Mouse (Mus musculus): ENCODE data around the gene Lmod3. TPM values are rescaled to one million over a fixed set of nuclear protein-coding genes. Genes with fewer than 3 reads are reported as not detected.

Lmod3 gene
- polyA plus RNA-seq, 1 experiment, result 0.10 TPM

DNA sequence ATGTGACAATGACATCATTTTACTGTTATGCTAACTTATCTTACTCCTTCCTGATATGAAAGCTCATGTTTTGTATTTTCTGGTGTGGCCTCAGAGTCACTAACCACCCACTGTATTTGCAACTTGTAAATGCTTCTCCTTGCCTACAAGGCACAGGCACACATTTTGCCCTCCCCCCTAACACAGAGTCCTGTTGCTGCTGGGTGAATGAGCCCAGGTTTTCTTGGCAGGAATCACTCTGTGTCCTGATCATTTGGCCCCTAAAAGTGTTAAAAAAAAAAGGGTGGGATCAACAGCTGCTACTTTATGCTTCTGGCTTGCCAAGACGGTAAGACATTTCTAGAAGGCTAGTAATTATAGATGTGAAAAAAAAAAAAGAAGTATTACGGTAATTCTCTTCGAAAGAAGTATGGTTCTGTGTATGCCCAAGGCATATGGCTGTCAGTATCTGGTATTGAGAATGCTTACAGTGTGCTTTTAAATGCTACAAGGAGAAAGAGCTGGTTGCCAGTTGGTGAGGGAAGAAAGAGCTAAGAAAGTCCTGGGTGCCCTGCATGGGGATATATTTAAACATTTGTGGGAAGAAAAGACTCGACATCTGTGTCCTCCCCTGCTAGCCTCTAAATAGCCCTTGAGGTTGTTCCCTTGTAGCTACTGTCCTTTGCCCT lies 36.3 kb downstream of the Lmod3 start:
- no peak for TF ChIP-seq CTCF (IDR thresholded peaks at IDR 0.05; ENCODE audit: control insufficient read depth, insufficient read depth, insufficient replicate concordance, low read depth, low read length)
- no peak for TF ChIP-seq POLR2A (IDR thresholded peaks at IDR 0.05; ENCODE audit: control insufficient read depth, low read depth, low read length)
- peaks cover 6% of the 10 kb centered on the region for H3K4me1 ChIP-seq (ENCODE audit: control insufficient read depth, insufficient read depth, low read length)
- H3K27me3 ChIP-seq (ENCODE audit: control insufficient read depth, insufficient read depth, low read length), result no peaks in the 10 kb centered on the region
- no peak overlapping the region for H3K27ac ChIP-seq (ENCODE audit: control insufficient read depth, insufficient read depth, low read depth, low read length)
- H3K4me3 ChIP-seq (ENCODE audit: control insufficient read depth, low read depth, low read length), result no peak overlapping the region
- no peaks in the 10 kb centered on the region for H3K36me3 ChIP-seq (ENCODE audit: control insufficient read depth, insufficient read depth, low read length)

DNA sequence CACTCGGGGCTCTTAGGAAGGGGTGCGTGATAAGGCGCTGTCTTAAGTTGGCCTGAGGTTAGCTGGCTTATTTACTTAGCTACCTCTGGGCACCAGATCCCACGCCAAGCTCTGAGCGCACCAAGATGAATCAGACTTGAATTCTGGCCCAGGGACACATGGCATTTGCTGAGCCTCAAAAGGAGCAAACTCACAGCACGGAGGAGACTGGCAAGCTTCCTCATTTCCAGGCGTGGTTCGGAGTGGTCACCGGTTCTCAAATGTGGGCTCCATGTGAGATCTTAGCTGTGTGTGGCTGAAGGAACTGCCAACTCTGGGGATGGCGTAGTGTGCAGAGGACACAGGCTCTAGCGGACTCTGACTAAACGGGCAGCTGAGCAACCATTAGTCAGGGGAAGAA lies 40.6 kb downstream of the Lmod3 start:
- Histone ChIP-seq H3K27me3 (ENCODE audit: control insufficient read depth, insufficient read depth, low read length) (no peaks in the 10 kb centered on the region), H3K4me3 (ENCODE audit: control insufficient read depth, low read depth, low read length) (no peak overlapping the region; the same call in 1 of the 2 replicates)

DNA sequence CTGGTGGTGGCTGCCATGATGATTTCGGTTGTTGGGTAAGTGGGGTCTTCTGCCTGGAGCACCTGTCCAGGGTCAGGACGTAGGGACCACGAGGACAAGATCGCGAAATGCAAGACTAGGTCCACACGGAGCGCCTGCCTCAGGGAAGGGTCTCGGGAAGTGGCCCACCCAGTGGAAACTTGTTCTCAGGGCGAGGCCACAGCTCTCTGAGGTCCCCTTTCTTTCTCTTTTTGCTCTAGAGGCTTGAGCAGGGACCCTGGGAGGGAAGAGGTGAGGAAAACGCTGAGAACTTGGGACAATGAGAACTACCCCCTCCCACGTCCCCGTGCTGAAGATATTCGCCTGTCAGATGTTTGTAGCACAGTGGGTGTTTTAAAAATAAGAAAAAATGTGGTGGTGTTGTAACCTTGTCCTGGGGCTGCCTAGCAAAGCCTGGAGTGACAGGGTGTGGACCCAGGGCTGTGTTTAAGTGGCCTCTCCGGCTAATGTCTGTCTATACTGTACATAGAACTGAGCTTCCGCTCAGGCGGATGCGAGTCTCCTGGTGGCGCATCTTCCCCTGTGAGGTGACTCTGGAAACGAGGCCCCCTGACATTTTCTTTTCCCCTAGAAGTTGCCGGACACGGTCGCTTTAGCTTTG lies 41.5 kb downstream of the Lmod3 start:
- Histone ChIP-seq H3K4me1 (ENCODE audit: control insufficient read depth, insufficient read depth, low read length) (peaks cover 15% of the 10 kb centered on the region), H3K4me3 (ENCODE audit: control insufficient read depth, low read depth, low read length) (peak overlapping the region; percentile 97), H3K27me3 (ENCODE audit: control insufficient read depth, insufficient read depth, low read length) (no peaks in the 10 kb centered on the region), H3K36me3 (ENCODE audit: control insufficient read depth, insufficient read depth, low read length) (no peaks in the 10 kb centered on the region), H3K27ac (ENCODE audit: control insufficient read depth, insufficient read depth, low read depth, low read length) (peak overlapping the region; percentile 80)
- TF ChIP-seq POLR2A (IDR thresholded peaks at IDR 0.05; ENCODE audit: control insufficient read depth, low read depth, low read length) (no peak; the same call in 1 of the 2 replicates), CTCF (IDR thresholded peaks at IDR 0.05; ENCODE audit: control insufficient read depth, insufficient read depth, insufficient replicate concordance, low read depth, low read length) (no peak)

More for the DNA sequence above, 40.6 kb downstream of the Lmod3 start:
- Histone ChIP-seq H3K4me1 (ENCODE audit: control insufficient read depth, insufficient read depth, low read length) (peaks cover 15% of the 10 kb centered on the region), H3K27ac (ENCODE audit: control insufficient read depth, insufficient read depth, low read depth, low read length) (no peak overlapping the region), H3K36me3 (ENCODE audit: control insufficient read depth, insufficient read depth, low read length) (no peaks in the 10 kb centered on the region)
- TF ChIP-seq CTCF (IDR thresholded peaks at IDR 0.05; ENCODE audit: control insufficient read depth, insufficient read depth, insufficient replicate concordance, low read depth, low read length) (no peak), POLR2A (IDR thresholded peaks at IDR 0.05; ENCODE audit: control insufficient read depth, low read depth, low read length) (no peak)

DNA sequence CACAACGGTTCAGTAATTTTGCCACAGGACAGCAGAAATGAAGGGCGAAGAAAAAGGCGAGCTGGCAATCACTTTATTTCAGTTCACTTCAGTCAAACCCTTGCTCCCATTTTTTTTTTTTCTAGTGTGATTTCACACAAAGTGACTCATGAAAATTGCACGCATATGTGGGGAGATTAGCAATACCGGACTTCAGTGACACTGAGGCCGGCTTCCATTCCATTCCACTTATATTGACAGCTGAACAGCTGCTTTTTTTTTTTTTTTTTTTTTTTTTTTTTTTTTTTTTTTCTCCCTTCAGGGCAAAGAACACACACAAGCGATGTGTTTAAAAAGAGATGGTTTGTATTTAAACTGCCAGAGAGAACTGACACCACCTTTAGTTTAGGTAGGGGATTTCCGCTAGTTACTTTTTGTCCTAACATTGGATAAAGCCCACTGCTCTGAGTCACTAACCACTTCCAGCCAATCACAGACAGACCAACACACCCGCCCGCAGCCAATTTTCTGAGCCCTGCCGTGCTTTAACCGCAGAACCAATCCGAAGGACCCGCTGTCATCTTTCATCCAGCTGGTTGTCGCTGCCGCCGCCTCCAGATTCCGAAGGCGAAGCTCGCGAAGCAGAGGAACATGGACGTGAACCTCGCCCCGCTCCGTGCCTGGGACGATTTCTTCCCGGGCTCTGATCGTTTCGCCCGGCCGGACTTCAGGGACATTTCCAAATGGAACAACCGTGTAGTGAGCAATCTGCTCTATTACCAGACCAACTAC lies 42.2 kb downstream of the Lmod3 start, which contains the start of gene Arl6ip5:
TSS of gene Arl6ip5 (plus strand) at position 499 of the 771 bp plus-strand sequence.
- Histone ChIP-seq H3K36me3 (ENCODE audit: control insufficient read depth, insufficient read depth, low read length) (no peaks in the 10 kb centered on the region), H3K27ac (ENCODE audit: control insufficient read depth, insufficient read depth, low read depth, low read length) (peak within 1 kb of the TSS; percentile 80), H3K27me3 (ENCODE audit: control insufficient read depth, insufficient read depth, low read length) (no peaks in the 10 kb centered on the region), H3K4me1 (ENCODE audit: control insufficient read depth, insufficient read depth, low read length) (peaks cover 15% of the 10 kb centered on the region), H3K4me3 (ENCODE audit: control insufficient read depth, low read depth, low read length) (peak within 1 kb of the TSS; percentile 97)
- TF ChIP-seq POLR2A (IDR thresholded peaks at IDR 0.05; ENCODE audit: control insufficient read depth, low read depth, low read length), result no peak; the same call in 1 of the 2 replicates
- TF ChIP-seq CTCF (IDR thresholded peaks at IDR 0.05; ENCODE audit: control insufficient read depth, insufficient read depth, insufficient replicate concordance, low read depth, low read length), result no peak

DNA sequence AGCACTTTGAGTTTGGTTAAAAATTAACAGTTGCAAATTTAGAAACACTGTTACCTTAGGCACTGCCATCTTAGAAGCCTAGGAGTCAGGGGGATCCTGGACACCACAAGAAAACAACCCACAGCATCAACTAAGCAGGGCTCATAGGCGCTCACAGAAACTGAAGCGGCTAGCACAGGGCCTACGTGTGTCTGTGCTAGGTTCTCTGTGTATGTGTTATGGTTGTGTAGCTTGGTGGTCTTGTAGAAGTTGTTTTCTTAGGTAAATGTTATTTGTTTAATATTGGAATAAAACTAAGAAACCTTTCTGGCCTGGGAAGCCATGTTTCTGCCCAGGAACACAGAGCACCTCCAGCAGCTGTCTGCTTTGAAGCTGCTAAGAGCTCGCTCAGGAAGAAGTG lies 42.8 kb downstream of the Lmod3 start:
- Histone ChIP-seq H3K4me1 (ENCODE audit: control insufficient read depth, insufficient read depth, low read length) (peaks cover 15% of the 10 kb centered on the region), H3K4me3 (ENCODE audit: control insufficient read depth, low read depth, low read length) (no peak overlapping the region), H3K27me3 (ENCODE audit: control insufficient read depth, insufficient read depth, low read length) (no peaks in the 10 kb centered on the region), H3K27ac (ENCODE audit: control insufficient read depth, insufficient read depth, low read depth, low read length) (no peak overlapping the region), H3K36me3 (ENCODE audit: control insufficient read depth, insufficient read depth, low read length) (no peaks in the 10 kb centered on the region)
- TF ChIP-seq CTCF (IDR thresholded peaks at IDR 0.05; ENCODE audit: control insufficient read depth, insufficient read depth, insufficient replicate concordance, low read depth, low read length), result no peak
- TF ChIP-seq POLR2A (IDR thresholded peaks at IDR 0.05; ENCODE audit: control insufficient read depth, low read depth, low read length), result no peak

DNA sequence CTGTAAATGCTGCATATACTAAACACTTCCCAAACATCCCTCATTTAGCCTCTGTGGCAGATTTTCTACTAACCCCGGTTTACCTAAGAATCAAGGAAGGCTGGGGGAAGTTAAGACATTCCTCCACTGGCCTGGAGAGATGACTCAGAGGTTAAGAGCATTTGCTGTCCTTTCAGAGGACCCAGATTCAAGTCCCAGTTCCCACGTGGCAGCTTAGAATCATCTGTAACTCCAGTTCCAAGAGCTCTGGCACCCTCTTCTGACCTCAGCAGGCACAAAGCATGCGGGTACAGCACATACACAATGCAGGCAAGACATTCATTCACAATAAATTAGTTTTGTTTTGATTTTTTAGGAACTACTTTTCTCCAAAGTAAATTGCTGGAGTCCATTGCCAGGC lies 43.4 kb downstream of the Lmod3 start:
- no peak for TF ChIP-seq CTCF (IDR thresholded peaks at IDR 0.05; ENCODE audit: control insufficient read depth, insufficient read depth, insufficient replicate concordance, low read depth, low read length)
- TF ChIP-seq POLR2A (IDR thresholded peaks at IDR 0.05; ENCODE audit: control insufficient read depth, low read depth, low read length), result no peak
- no peak overlapping the region for H3K27ac ChIP-seq (ENCODE audit: control insufficient read depth, insufficient read depth, low read depth, low read length)
- H3K4me1 ChIP-seq (ENCODE audit: control insufficient read depth, insufficient read depth, low read length), result peaks cover 19% of the 10 kb centered on the region
- no peaks in the 10 kb centered on the region for H3K36me3 ChIP-seq (ENCODE audit: control insufficient read depth, insufficient read depth, low read length)
- no peaks in the 10 kb centered on the region for H3K27me3 ChIP-seq (ENCODE audit: control insufficient read depth, insufficient read depth, low read length)
- no peak overlapping the region for H3K4me3 ChIP-seq (ENCODE audit: control insufficient read depth, low read depth, low read length)

DNA sequence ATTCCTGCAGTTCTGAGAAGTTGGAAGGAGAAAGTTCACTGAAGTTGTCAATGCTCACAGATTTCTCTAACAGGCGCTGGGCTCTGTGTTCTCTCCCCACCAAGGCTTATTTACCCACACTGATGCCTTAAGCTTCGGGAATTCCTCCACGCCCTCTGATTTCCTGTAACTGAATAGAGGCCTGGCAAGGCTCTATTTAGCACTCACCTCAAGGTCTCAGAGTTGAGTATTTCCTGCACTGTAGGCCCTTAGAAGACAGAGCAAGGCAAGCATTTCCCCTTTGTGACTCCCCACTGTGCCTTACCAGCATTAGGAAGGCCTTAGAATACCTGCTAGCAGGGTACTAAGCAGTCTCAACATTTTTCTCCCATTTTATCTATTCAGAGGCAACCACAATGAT lies 44.2 kb downstream of the Lmod3 start:
- Histone ChIP-seq H3K27ac (ENCODE audit: control insufficient read depth, insufficient read depth, low read depth, low read length) (no peak overlapping the region), H3K4me1 (ENCODE audit: control insufficient read depth, insufficient read depth, low read length) (peaks cover 19% of the 10 kb centered on the region), H3K36me3 (ENCODE audit: control insufficient read depth, insufficient read depth, low read length) (no peaks in the 10 kb centered on the region), H3K4me3 (ENCODE audit: control insufficient read depth, low read depth, low read length) (no peak overlapping the region), H3K27me3 (ENCODE audit: control insufficient read depth, insufficient read depth, low read length) (no peaks in the 10 kb centered on the region)
- TF ChIP-seq POLR2A (IDR thresholded peaks at IDR 0.05; ENCODE audit: control insufficient read depth, low read depth, low read length) (no peak), CTCF (IDR thresholded peaks at IDR 0.05; ENCODE audit: control insufficient read depth, insufficient read depth, insufficient replicate concordance, low read depth, low read length) (no peak)
